Mouse (Mus musculus): ENCODE measurements around the gene Ap4m1. TPM values are rescaled to one million over a fixed set of nuclear protein-coding genes. Genes with fewer than 3 reads are reported as not detected.

The Ap4m1 gene
- 23.3 TPM for total RNA-seq (2023)

DNA sequence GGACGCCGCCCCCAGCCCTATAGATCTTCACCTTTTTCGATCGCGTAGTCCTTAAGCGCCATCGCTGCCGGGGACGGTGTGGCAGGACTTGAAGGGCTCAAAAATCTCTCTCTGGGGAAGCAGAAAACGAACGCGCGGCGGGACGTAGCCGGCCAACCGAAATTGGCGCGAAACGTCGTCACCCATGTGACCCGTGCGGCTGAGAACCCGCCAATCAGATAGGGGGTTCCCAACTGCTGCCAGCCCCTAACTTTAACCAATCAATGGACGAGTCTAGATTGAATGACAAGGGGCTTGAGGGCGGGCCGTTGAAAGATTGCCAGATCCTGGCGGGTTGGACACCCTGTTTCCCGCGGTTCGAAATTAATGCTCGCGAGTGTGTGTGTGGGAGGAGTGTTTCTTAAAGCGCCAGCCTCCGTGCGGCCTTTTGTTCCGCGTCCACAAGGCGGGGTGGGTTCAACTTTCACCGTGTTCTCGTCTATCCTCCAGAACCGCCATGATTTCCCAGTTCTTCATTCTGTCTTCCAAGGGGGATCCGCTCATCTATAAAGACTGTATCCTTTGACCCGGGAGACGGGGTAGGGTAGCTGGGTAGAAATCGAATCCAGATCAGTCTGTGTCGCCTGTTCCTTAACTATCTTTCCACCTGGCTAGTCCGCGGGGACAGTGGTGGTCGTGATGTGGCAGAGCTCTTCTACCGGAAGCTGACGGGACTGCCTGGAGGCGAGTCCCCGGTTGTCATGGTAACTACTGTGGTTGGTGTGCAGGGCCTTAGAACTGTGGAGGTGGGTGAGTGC, at the start of gene Ap4m1, which contains the start of gene Mcm7:
Gene Ap4m1, plus strand, starts transcription at position 308 of the 797 bp plus-strand sequence.
Gene Mcm7, minus strand, starts transcription at position 728 of the 797 bp plus-strand sequence.

GRCm38 (mm10) chr5:138155443-138155976, 16.3 kb upstream of the Ap4m1 start, which contains the start of gene Zfp113:
Gene Zfp113 (minus strand): TSS chr5:138155744.

GRCm38 (mm10) chr5:138160842-138161665, 10.7 kb upstream of the Ap4m1 start, which contains the start of gene Cops6:
Gene Cops6 (plus strand): TSS chr5:138161071.

GRCm38 (mm10) chr5:138186950-138187638, 15.3 kb downstream of the Ap4m1 start, which contains the start of the genes Taf6 and Cnpy4:
Gene Taf6 (minus strand): TSS chr5:138187451.
Gene Cnpy4 (plus strand): TSS chr5:138187485.

DNA sequence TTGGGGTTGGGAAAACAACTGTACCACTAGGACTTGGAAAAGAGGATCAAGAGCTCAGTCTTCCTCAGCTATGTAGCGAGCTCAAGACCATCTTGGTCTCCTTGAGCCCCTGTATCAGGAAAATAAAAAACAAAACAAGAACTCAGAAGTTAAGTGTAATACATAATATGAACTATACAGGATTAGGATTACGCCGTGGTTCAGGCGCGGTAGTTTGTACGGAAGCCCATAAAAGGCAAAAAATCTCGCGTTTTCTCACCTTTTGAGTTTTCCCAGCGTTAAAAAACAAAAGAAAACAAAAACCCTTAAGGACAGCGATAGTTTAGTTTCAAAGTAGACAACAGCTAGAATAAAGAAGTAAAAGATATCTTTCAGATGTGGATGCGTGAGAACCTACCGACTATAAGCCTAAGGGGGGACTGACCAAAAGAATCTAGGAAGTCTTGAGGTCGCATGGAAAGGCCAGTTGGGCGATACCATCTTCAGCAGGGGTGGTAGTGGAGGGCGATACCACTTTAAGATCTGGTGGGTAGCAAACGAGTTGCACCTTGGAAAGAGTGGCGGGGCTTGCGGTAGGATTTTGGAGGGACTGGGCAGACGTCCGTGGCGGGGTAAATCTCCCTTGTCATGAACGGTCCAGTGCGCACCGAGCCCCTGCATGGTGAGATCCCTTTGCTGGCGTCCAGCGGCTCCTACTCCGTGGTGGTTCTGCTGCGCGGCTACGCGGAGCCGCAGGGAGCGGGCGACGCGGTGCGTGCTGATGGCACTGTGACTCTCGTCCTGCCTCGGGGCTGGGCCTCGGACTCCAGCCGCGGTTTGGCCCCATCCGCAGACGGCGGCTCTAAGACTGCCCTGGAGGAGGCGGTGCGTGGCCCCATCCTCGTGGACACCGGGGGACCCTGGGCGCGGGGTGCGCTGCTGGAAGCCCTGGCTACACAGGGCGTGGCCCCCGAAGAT, 22.2 kb downstream of the Ap4m1 start, which contains the start of gene Mblac1:
Gene Mblac1, plus strand, starts transcription at position 544 of the 957 bp plus-strand sequence.

DNA sequence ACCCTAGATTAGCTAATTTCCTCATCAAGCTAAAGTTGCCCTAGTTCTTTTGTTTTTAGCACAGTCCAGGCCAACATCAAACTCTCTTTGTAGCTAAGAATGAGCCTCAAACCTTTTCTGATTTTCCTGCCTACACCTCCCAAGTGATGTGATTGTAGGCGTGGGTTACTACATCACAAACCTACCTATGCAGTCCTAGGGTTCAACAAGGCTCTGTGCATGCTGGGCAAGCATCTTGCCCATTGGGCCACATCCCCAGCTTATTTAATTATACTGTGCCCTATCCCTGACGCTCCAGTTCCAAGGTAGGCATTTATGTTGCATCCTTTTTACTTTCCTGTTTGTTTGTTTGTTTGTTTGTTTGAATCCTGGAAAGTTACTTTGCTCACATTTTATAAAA, 53.9 kb downstream of the Ap4m1 start, which contains the start of gene Nxpe5:
Gene Nxpe5, plus strand, starts transcription at position 199 of the 400 bp plus-strand sequence.

Other genes with a start within 250 kb of the Ap4m1 start
- gene Gjc3, start 208.9 kb upstream of the Ap4m1 start, total RNA-seq (2023), result not detected
- not detected for gene Azgp1, start 190.5 kb upstream of the Ap4m1 start, total RNA-seq (2023)
- gene Smok3a, start 150.7 kb upstream of the Ap4m1 start, total RNA-seq (2023), result not detected
- not detected for gene Smok3b, start 150.6 kb upstream of the Ap4m1 start, total RNA-seq (2023)
- gene Smok3c, start 118.8 kb upstream of the Ap4m1 start, total RNA-seq (2023), result not detected
- gene Zkscan1, start 86.9 kb upstream of the Ap4m1 start, total RNA-seq (2023), result 29.9 TPM
- 14.7 TPM for gene Zscan21, start 55.1 kb upstream of the Ap4m1 start, total RNA-seq (2023)
- 8.2 TPM for gene Zfp113, start 16.3 kb upstream of the Ap4m1 start, total RNA-seq (2023)
- gene Cops6, start 10.9 kb upstream of the Ap4m1 start, total RNA-seq (2023), result 54.9 TPM
- gene Mcm7, start 420 bp downstream of the Ap4m1 start, total RNA-seq (2023), result 83.6 TPM
- 21.1 TPM for gene Taf6, start 15.4 kb downstream of the Ap4m1 start, total RNA-seq (2023)
- 17.2 TPM for gene Cnpy4, start 15.5 kb downstream of the Ap4m1 start, total RNA-seq (2023)
- gene Mblac1, start 22.3 kb downstream of the Ap4m1 start, total RNA-seq (2023), result 1.0 TPM
- gene Nxpe5, start 53.9 kb downstream of the Ap4m1 start, total RNA-seq (2023), result 0.38 TPM
- gene Lamtor4, start 83.5 kb downstream of the Ap4m1 start, total RNA-seq (2023), result 20.9 TPM
- 38.4 TPM for gene BC037034, start 92.0 kb downstream of the Ap4m1 start, total RNA-seq (2023)
- gene Gal3st4, start 100.8 kb downstream of the Ap4m1 start, total RNA-seq (2023), result not detected
- not detected for gene Gm43720, start 108.0 kb downstream of the Ap4m1 start, total RNA-seq (2023)
- 1.8 TPM for gene Gpc2, start 108.0 kb downstream of the Ap4m1 start, total RNA-seq (2023)
- not detected for gene Stag3, start 108.2 kb downstream of the Ap4m1 start, total RNA-seq (2023)
- gene Pvrig, start 170.0 kb downstream of the Ap4m1 start, total RNA-seq (2023), result not detected